Mouse (Mus musculus) liver, adult 2 months (tissue): ENCODE results near the gene Ccn6.

Experiments
- CTCF ChIP-seq: fragments of 200-500 bp; IDR thresholded peaks from 2 replicates; pipeline ENCODE4 v1.5.1; 2011; ENCODE audit warnings: low read depth, low read length, control low read depth
- POLR2A ChIP-seq: fragments of 200-500 bp; IDR thresholded peaks from 2 replicates; pipeline ENCODE4 v1.6.1; 2011; ENCODE audit warnings: low read length, control low read depth; ENCODE audit not compliant: insufficient read depth; ENCODE audit errors: extremely low read depth

- TF ChIP-seq CTCF = no peak
- no peak for TF ChIP-seq POLR2A
Observed at GRCm38 (mm10) chr10:39176981-39177380, 13.4 kb upstream of the Ccn6 start.
